Mouse (Mus musculus) cerebellum, adult 2 months (tissue): Measurements from ENCODE around the gene 2700081O15Rik. TPM values are rescaled to one million over a fixed set of nuclear protein-coding genes. Genes with fewer than 3 reads are reported as not detected.

Experiments
- DNase-seq, 2 experiments: peaks; one replicate each; pipeline ENCODE4 v3.0.0; 2021
- H3K27ac ChIP-seq: fragments of 200-500 bp; 2 replicates; pipeline ENCODE4 v1.5.1; 2012; ENCODE audit warnings: low read length, control low read depth, inconsistent platforms; ENCODE audit not compliant: insufficient read depth
- H3K27me3 ChIP-seq: fragments of 200-500 bp; 2 replicates; pipeline ENCODE4 v1.6.1; 2012; ENCODE audit warnings: inconsistent platforms, mild to moderate bottlenecking, low read length, moderate library complexity; ENCODE audit not compliant: control insufficient read depth, insufficient read depth
- H3K4me1 ChIP-seq: fragments of 200-500 bp; 2 replicates; pipeline ENCODE4 v1.6.1; 2011; ENCODE audit warnings: low read length; ENCODE audit not compliant: control insufficient read depth, insufficient read depth
- H3K4me3 ChIP-seq: fragments of 200-500 bp; replicated peaks from 2 replicates; pipeline ENCODE3; 2011; ENCODE audit warnings: mild to moderate bottlenecking, low read depth, low read length, control low read depth; ENCODE audit not compliant: insufficient read depth
- CTCF ChIP-seq: fragments of 200-500 bp; IDR thresholded peaks from 2 replicates; pipeline ENCODE4 v1.5.1; 2011; ENCODE audit warnings: low read depth, mild to moderate bottlenecking, control low read depth, low read length, moderate library complexity, borderline replicate concordance; ENCODE audit not compliant: insufficient read depth
- POLR2A ChIP-seq: fragments of 200-500 bp; IDR thresholded peaks from 2 replicates; pipeline ENCODE4 v1.6.1; 2011; ENCODE audit warnings: low read length, control low read depth, borderline replicate concordance; ENCODE audit not compliant: insufficient read depth
- WGBS: fragments of 180-500 bp; shearing (Covaris S2); methylation state at CpG from one replicate; pipeline ENCODE4 v1.1.7; 2018; 5-methylcytosine and 5-hydroxymethylcytosine counted together
- polyA plus RNA-seq: library from polyadenylated mRNA; depleted of rRNA; stranded (reverse); fragments of >200 nt; gene quantifications from 2 replicates; pipeline ENCODE4 v1.2.3, GENCODE M21; 2012

2700081O15Rik gene
- polyA plus RNA-seq, 1 experiment: 16.3 TPM

- Histone ChIP-seq H3K4me3 (no peak overlapping the region), H3K4me1 (no peaks in the 10 kb centered on the region; the same call in 1 of the 2 replicates), H3K27ac (no peak overlapping the region), H3K27me3 (no peaks in the 10 kb centered on the region)
- DNase-seq: peak in 1 of 2 experiments; percentile 68
- TF ChIP-seq CTCF (peak; percentile 43; the same call in 1 of the 2 replicates), POLR2A (no peak)
- WGBS: 39% methylated on average over 5 of the region's 5 CpGs
Observed at GRCm38 (mm10) chr19:7436061-7436970, 18.9 kb downstream of the 2700081O15Rik start.

- H3K27me3 ChIP-seq: no peaks in the 10 kb centered on the region
- TF ChIP-seq POLR2A (no peak), CTCF (no peak)
- H3K27ac ChIP-seq: no peak overlapping the region
- no peak overlapping the region for H3K4me3 ChIP-seq
- no peak for DNase-seq
- no peaks in the 10 kb centered on the region; the same call in 1 of the 2 replicates for H3K4me1 ChIP-seq
Observed at GRCm38 (mm10) chr19:7438295-7438694, 20.9 kb downstream of the 2700081O15Rik start.

- TF ChIP-seq CTCF (peak; percentile 47; the same call in 1 of the 2 replicates), POLR2A (no peak)
- WGBS: 57% methylated on average over 14 of the region's 14 CpGs
- no peak overlapping the region for H3K4me3 ChIP-seq
- H3K27ac ChIP-seq: no peak overlapping the region
- no peaks in the 10 kb centered on the region for H3K27me3 ChIP-seq
- DNase-seq: peak in 1 of 2 experiments; percentile 44
- H3K4me1 ChIP-seq: peaks cover 3% of the 10 kb centered on the region; the same call in 1 of the 2 replicates
Observed at GRCm38 (mm10) chr19:7441493-7441892, 24.1 kb downstream of the 2700081O15Rik start.

GRCm38 (mm10) chr19:7445105-7445504 lies 27.7 kb downstream of the 2700081O15Rik start:
- H3K27ac ChIP-seq: no peak overlapping the region
- WGBS: 94% methylated on average over 2 of the region's 2 CpGs
- H3K4me1 ChIP-seq: peaks cover 3% of the 10 kb centered on the region; the same call in 1 of the 2 replicates
- no peak overlapping the region for H3K4me3 ChIP-seq
- TF ChIP-seq POLR2A: no peak
- TF ChIP-seq CTCF: no peak
- DNase-seq: no peak
- H3K27me3 ChIP-seq: no peaks in the 10 kb centered on the region

- H3K27me3 ChIP-seq: no peaks in the 10 kb centered on the region
- H3K4me1 ChIP-seq: peaks cover 3% of the 10 kb centered on the region; the same call in 1 of the 2 replicates
- DNase-seq: no peak
- H3K27ac ChIP-seq: no peak overlapping the region
- H3K4me3 ChIP-seq: no peak overlapping the region
- WGBS: 12% methylated on average over 1 of the region's 1 CpGs
- TF ChIP-seq CTCF (no peak), POLR2A (no peak)
Observed at GRCm38 (mm10) chr19:7445596-7445995, 28.2 kb downstream of the 2700081O15Rik start.

GRCm38 (mm10) chr19:7456803-7457202 lies 39.4 kb downstream of the 2700081O15Rik start:
- WGBS: 48% methylated on average over 2 of the region's 2 CpGs
- H3K4me1 ChIP-seq: peaks cover 6% of the 10 kb centered on the region; the same call in 1 of the 2 replicates
- H3K27ac ChIP-seq: no peak overlapping the region
- TF ChIP-seq CTCF: no peak
- no peak for TF ChIP-seq POLR2A
- H3K4me3 ChIP-seq: no peak overlapping the region
- no peak for DNase-seq
- H3K27me3 ChIP-seq: no peaks in the 10 kb centered on the region

GRCm38 (mm10) chr19:7458901-7459300 lies 41.5 kb downstream of the 2700081O15Rik start:
- Histone ChIP-seq H3K27me3 (no peaks in the 10 kb centered on the region), H3K4me1 (peaks cover 6% of the 10 kb centered on the region; the same call in 1 of the 2 replicates), H3K4me3 (no peak overlapping the region), H3K27ac (no peak overlapping the region)
- DNase-seq: no peak
- no peak for TF ChIP-seq POLR2A
- TF ChIP-seq CTCF: no peak

- H3K4me1 ChIP-seq: peaks cover 6% of the 10 kb centered on the region; the same call in 1 of the 2 replicates
- no peak for DNase-seq
- H3K27ac ChIP-seq: no peak overlapping the region
- no peak for TF ChIP-seq POLR2A
- TF ChIP-seq CTCF: no peak
- H3K27me3 ChIP-seq: no peaks in the 10 kb centered on the region
- H3K4me3 ChIP-seq: no peak overlapping the region
- WGBS: 69% methylated on average over 2 of the region's 2 CpGs
Observed at GRCm38 (mm10) chr19:7459370-7459769, 41.9 kb downstream of the 2700081O15Rik start.
